Mouse (Mus musculus): ENCODE measurements around the gene Cracr2a.

The Cracr2a gene

GRCm38 (mm10) chr6:127565951-127566732 lies 5.0 kb downstream of the Cracr2a start:
- no peak for DNase-seq (ENCODE audit: low spot score)

DNA sequence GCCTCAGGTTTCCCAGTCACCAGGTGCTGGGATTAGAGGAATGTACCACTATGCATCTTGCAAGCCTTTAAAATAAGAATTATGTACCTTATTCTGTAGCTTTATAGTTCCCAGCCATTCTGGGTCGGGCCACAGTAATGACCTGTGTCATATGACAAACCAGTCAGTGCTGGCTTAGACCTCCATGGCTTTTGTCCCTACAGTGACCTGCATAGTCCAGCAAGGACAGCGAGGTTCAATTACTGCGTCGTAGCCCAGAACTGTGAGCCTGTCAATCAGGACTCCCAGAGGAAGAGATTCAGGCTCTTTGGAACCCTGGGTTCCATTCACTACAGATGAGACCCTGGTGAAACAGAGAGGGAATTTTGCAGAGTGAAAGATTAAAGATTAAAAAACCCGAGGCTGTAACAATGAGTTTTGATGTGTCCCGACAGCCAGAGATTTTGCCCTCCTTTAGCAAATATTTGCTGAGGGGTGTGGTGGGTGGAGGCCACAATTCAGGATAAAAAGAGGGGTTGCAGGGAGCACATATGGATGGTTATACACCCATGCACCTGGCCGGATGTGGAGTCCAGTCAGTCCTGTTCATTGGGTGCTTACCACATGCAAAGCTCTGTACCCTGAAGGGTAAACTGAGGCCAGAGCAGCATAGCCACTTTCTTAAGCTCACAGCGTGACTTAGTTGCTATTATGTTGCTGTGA lies 10.9 kb downstream of the Cracr2a start:
- DNase-seq (ENCODE audit: low spot score) = no peak

GRCm38 (mm10) chr6:127573779-127574463 lies 12.8 kb downstream of the Cracr2a start:
- no peak for DNase-seq (ENCODE audit: low spot score)

DNA sequence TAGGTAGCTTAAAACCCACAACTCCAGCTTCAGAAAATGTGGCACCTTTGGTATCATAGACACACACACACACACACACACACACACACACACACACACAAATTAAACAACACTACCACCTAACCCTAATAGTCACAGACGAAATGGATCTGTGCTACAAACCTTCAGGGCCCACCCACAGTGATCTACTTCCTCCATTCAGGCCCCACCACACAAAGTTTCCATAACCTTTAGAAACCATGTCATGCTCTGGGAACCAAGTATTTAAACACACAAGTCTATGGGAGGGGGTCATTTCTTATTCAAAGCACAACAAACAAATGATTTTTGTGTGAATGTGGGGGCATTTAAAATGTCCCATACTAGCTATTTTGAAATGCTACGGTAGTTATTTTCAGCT lies 14.1 kb downstream of the Cracr2a start:
- no peak for DNase-seq (ENCODE audit: low spot score)

DNA sequence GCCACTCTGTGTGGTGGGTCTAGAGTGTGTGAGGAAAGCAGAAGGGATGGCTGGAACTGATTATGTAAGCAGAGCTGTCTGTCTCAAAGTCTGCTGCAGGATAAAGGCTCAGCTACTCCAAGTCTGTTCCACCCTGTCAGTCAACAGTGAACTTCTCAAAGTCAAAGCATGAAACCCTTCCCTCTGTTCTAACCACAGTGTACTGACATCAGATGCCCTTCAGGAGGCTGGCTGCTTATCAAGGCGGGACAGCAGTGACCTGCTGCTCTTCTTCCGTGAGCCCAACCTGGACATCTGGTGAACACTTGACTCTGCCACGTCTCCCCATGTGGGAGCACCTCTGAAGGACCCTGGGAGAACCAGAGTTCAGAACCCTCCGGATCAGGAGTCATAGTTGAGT lies 16.6 kb downstream of the Cracr2a start:
- DNase-seq (ENCODE audit: low spot score) = no peak

DNA sequence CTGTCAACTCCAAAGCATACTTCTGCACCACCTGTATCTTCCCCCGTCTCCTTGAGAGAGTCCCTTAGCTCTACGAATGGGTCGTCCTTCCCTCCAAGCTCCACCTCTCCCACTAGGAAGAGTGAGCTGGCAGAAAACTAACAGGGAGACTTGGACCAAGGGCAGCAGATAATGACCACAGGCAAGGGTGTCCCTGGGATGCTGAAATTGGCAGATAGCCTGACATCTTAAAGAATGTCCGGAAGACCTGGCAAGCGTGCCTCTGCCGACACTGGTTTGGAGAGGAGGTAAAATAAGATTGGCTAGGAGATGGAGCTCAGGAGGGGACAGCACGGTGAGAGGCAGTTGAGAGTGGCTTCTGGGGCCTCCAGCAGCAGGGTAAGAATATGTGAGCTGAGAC lies 17.2 kb downstream of the Cracr2a start:
- no peak for DNase-seq (ENCODE audit: low spot score)

- DNase-seq (ENCODE audit: low spot score) = no peak
Measured at GRCm38 (mm10) chr6:127578810-127579209, 17.7 kb downstream of the Cracr2a start.

DNA sequence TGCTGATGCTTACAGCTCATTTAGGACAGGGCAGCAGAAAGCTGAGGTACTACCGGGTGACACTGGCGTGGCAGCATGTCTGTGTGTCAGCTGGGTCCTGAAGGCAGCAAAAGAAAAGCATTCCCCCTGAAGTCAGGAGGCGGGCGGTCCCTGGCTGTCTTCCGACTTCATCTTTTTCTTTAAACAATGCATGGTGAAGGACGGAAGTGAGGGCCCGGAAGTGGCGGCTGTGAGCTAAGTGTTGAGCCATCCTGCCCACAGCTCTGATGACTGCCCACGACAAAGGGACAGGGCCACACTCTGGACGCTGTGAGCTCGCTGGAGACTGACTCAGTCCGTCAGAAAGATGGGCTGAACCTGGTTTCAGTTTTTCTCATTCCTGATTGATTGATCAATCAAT lies 20.8 kb downstream of the Cracr2a start:
- no peak for DNase-seq (ENCODE audit: low spot score)

GRCm38 (mm10) chr6:127582391-127583176 lies 21.4 kb downstream of the Cracr2a start:
- peak; percentile 91 for DNase-seq (ENCODE audit: low spot score)

GRCm38 (mm10) chr6:127591467-127591866 lies 30.3 kb downstream of the Cracr2a start:
- no peak for DNase-seq (ENCODE audit: low spot score)

DNA sequence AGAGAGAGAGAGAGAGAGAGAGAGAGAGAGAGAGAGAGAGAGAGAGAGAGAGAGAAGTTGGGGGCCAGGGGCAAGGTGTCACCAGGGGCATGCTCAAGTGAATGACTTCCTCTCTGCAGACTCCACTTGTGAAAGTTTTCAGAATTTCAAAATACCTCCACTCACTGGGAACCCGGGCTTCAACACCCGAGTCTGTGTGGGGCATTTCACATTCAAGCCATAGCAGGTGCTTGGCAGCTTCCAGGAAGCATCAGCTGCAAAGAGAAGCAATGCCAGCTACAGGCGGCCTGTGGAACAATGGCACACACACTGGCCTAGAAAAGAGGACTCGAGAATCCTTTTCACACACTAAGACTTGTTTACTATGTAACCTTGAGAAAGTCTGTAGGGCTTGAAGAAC lies 32.3 kb downstream of the Cracr2a start:
- DNase-seq (ENCODE audit: low spot score) = no peak

DNA sequence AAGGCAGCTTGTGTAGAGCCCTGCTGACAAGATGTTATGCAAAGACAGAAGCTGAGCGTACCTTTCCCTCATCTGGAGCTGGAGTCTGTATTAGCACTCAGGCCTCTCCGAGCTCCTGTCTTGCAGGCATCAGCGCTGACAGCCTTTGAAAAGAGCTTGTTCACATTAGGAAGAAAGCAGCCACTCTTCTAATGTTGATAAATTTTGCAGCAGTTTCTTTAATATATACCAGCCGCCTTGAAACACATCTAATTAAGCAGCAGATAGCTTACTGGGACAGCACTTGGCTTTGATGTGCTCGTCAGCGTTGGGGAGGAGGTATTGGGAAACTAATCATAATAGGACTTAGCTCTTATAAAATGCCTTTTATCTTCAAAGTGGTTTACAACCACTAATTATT lies 38.1 kb downstream of the Cracr2a start:
- no peak for DNase-seq (ENCODE audit: low spot score)

GRCm38 (mm10) chr6:127605067-127606025 lies 44.2 kb downstream of the Cracr2a start:
- no peak for DNase-seq (ENCODE audit: low spot score)

GRCm38 (mm10) chr6:127609673-127610072 lies 48.5 kb downstream of the Cracr2a start:
- DNase-seq (ENCODE audit: low spot score) = no peak

DNA sequence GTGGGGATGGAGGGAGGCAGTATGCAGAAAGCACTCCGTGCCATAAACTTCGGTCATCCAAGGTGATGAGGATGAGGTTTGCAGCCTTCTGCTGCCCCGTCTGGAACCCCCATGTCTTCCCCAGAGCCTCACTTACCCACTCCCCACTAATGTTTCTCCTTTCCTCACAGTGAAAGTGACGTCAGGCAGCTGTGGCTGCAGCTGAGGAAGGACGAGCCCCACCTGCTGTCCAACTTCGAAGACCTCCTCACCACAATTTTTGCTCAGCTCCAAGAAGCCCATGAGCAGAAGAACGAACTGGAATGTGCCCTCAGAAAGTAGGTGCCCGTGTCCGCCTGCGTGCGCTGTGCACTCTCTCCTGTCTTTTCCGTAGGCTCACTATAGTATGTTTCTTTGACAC lies 50.1 kb downstream of the Cracr2a start:
- DNase-seq (ENCODE audit: low spot score) = no peak

GRCm38 (mm10) chr6:127614083-127614984 lies 53.2 kb downstream of the Cracr2a start:
- no peak for DNase-seq (ENCODE audit: low spot score)

GRCm38 (mm10) chr6:127616623-127617022 lies 55.5 kb downstream of the Cracr2a start:
- no peak for DNase-seq (ENCODE audit: low spot score)

- DNase-seq (ENCODE audit: low spot score) = peak; percentile 68
Measured at GRCm38 (mm10) chr6:127617258-127618025, 56.3 kb downstream of the Cracr2a start.

- no peak for DNase-seq (ENCODE audit: low spot score)
Measured at GRCm38 (mm10) chr6:127618686-127619085, 57.5 kb downstream of the Cracr2a start.

Measured in testis, postnatal 10 days (tissue).